Mouse (Mus musculus): ENCODE measurements at regions not wholly inside any gene's neighbourhood (a gene's known extent, or its start where the extent isn't known, plus 50 kb on each side); places are given as distances from the start of the nearest gene placed in this dataset.

GRCm38 (mm10) chr5:116350761-116351160 lies 62.0 kb upstream of the Ccdc60 start:
- ATAC-seq (ENCODE audit: low FRiP score) (no peak), DNase-seq (ENCODE audit: low spot score) (no peak)
- Histone ChIP-seq H3K27ac (ENCODE audit: low read depth, low read length) (no peak overlapping the region), H3K9me3 (ENCODE audit: control insufficient read depth, low read length) (no peaks in the 10 kb centered on the region), H3K36me3 (ENCODE audit: control insufficient read depth, insufficient read depth, low read length) (no peaks in the 10 kb centered on the region), H3K4me2 (replicated peaks; ENCODE audit: low read depth, low read length) (no peak overlapping the region), H3K27me3 (ENCODE audit: control insufficient read depth, insufficient read depth, low read length) (no peaks in the 10 kb centered on the region), H3K4me1 (replicated peaks; ENCODE audit: control insufficient read depth, insufficient read depth, low read length) (no peaks in the 10 kb centered on the region), H3K9ac (ENCODE audit: low read depth, low read length) (no peak overlapping the region), H3K4me3 (ENCODE audit: low read depth, low read length) (no peak overlapping the region)
- 63% methylated on average over 17 of the region's 17 CpGs for WGBS

DNA sequence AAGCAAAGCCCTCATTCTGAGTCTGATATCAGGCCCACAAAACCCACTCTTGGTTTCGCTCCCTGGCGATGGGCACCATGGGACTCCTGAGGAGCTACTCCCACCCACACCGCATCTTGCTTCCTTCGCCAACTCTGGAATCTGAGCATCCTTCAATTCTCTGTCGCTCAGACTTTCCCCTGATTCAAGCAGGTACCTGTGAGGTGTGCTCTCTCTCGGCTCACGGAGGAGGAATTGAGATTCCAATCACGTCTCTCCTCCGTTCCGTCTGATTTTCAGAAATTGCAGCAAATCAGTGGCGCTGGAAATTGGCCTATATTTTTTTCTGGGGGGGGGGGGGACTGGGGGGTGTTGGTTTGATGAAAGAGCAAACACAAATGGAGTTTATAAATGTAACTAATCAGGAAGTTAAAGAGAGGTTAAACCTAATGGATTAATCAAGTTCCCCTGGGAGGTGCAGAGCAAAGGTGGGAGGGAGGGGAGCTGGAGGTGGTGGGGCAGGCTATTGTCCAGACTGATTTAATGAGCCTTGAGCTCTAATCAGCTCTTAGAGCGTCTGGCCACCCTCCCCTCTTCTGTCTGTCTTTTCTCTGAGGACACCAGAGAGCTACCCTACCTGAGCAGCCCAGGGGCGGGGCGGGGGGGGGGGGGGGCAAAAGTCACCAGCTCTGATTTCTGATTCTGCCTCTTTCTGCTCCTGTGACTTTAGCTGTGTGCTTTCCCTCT lies 53.6 kb upstream of the Ccdc60 start:
- H3K4me3 ChIP-seq (ENCODE audit: low read depth, low read length), result no peak overlapping the region
- ATAC-seq (ENCODE audit: low FRiP score) (no peak), DNase-seq (ENCODE audit: low spot score) (peak; percentile 23)
- H3K4me2 ChIP-seq (replicated peaks; ENCODE audit: low read depth, low read length), result peak overlapping the region; percentile 4; the same call in 1 of the 2 replicates
- H3K36me3 ChIP-seq (ENCODE audit: control insufficient read depth, insufficient read depth, low read length), result no peaks in the 10 kb centered on the region
- no peaks in the 10 kb centered on the region for H3K9me3 ChIP-seq (ENCODE audit: control insufficient read depth, low read length)
- no peak overlapping the region for H3K9ac ChIP-seq (ENCODE audit: low read depth, low read length)
- no peak overlapping the region for H3K27ac ChIP-seq (ENCODE audit: low read depth, low read length)
- no peaks in the 10 kb centered on the region for H3K27me3 ChIP-seq (ENCODE audit: control insufficient read depth, insufficient read depth, low read length)
- peaks cover 2% of the 10 kb centered on the region; the same call in 1 of the 2 replicates for H3K4me1 ChIP-seq (replicated peaks; ENCODE audit: control insufficient read depth, insufficient read depth, low read length)
- 22% methylated on average over 12 of the region's 14 CpGs for WGBS

DNA sequence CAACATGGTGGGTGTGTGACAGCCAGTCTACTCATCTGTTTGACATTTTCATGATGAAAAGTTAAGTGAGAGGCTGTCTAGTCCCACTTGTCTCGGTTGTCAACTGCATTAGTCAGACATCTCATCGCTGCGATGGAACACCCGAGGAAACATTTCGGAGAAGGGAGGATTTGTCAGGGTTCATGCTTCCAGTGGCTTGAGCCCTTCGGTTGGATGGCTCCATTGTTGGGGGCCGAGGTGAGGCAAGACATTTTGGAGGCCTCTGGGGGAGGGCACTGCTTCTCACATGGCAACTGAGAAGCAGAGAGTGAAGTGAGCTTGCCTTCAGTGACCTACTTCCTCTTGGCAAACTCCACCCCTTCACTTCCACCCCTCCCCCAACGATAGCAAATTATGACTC lies 50.7 kb upstream of the Ccdc60 start:
- Histone ChIP-seq H3K36me3 (ENCODE audit: control insufficient read depth, insufficient read depth, low read length) (no peaks in the 10 kb centered on the region), H3K4me3 (ENCODE audit: low read depth, low read length) (no peak overlapping the region), H3K9me3 (ENCODE audit: control insufficient read depth, low read length) (no peaks in the 10 kb centered on the region), H3K27me3 (ENCODE audit: control insufficient read depth, insufficient read depth, low read length) (no peaks in the 10 kb centered on the region), H3K4me1 (replicated peaks; ENCODE audit: control insufficient read depth, insufficient read depth, low read length) (peaks cover 2% of the 10 kb centered on the region; the same call in 1 of the 2 replicates), H3K27ac (ENCODE audit: low read depth, low read length) (no peak overlapping the region), H3K9ac (ENCODE audit: low read depth, low read length) (no peak overlapping the region), H3K4me2 (replicated peaks; ENCODE audit: low read depth, low read length) (no peak overlapping the region)
- ATAC-seq (ENCODE audit: low FRiP score) (no peak), DNase-seq (ENCODE audit: low spot score) (no peak)
- 80% methylated on average over 8 of the region's 8 CpGs for WGBS
